Mouse (Mus musculus) ES-Bruce4 (cell line): Measurements from ENCODE around the gene Adgrl2.

Experiments used
- CTCF ChIP-seq: IDR thresholded peaks from one replicate; pipeline ENCODE4 v1.8.1; 2011; ENCODE audit warnings: low read depth, low read length
- EP300 ChIP-seq: IDR thresholded peaks from 2 replicates; pipeline ENCODE4 v1.6.1; 2011; ENCODE audit warnings: low read depth, low read length; ENCODE audit not compliant: insufficient read depth

- no peak for TF ChIP-seq CTCF
- no peak for TF ChIP-seq EP300
Measured at GRCm38 (mm10) chr3:148947266-148947665, 43.1 kb downstream of the Adgrl2 start.
